Mouse (Mus musculus) embryonic facial prominence, embryonic 14.5 days (tissue): Measurements from ENCODE around the gene BC024978. TPM values are rescaled to one million over a fixed set of nuclear protein-coding genes. Genes with fewer than 3 reads are reported as not detected.

Experiments
- ATAC-seq: fragments of 200-750 bp; cut with Nextera tagmentation; 2 replicates; pipeline ENCODE4 v1.8.0; 2017; ENCODE audit warnings: low read depth, moderate number of reproducible peaks, moderate TSS enrichment
- DNase-seq: peaks from one replicate; pipeline ENCODE4 v3.0.0-alpha.2; 2015; ENCODE audit warnings: low spot score
- H3K27ac ChIP-seq: fragments of 300-500 bp; sonication (generic); replicated peaks from 2 replicates; pipeline ENCODE4 v1.5.1; 2014; ENCODE audit warnings: low read depth, mild to moderate bottlenecking, low read length, moderate library complexity
- H3K27me3 ChIP-seq: fragments of 300-500 bp; sonication (generic); replicated peaks from 2 replicates; pipeline ENCODE4 v1.6.1; 2014; ENCODE audit warnings: low read length; ENCODE audit not compliant: control insufficient read depth, insufficient read depth
- H3K36me3 ChIP-seq: fragments of 300-500 bp; sonication (generic); 2 replicates; pipeline ENCODE4 v1.6.1; 2014; ENCODE audit warnings: low read length, mixed read lengths; ENCODE audit not compliant: control insufficient read depth, insufficient read depth
- H3K4me1 ChIP-seq: fragments of 300-500 bp; sonication (generic); 2 replicates; pipeline ENCODE4 v1.6.1; 2014; ENCODE audit warnings: antibody characterized with exemption, low read length; ENCODE audit not compliant: control insufficient read depth, insufficient read depth
- H3K4me2 ChIP-seq: fragments of 300-500 bp; sonication (generic); 2 replicates; pipeline ENCODE4 v1.6.1; 2014; ENCODE audit warnings: low read depth, mild to moderate bottlenecking, low read length, moderate library complexity, mixed read lengths
- H3K4me3 ChIP-seq: fragments of 300-500 bp; sonication (generic); 2 replicates; pipeline ENCODE4 v1.5.1; 2014; ENCODE audit warnings: low read depth, mild to moderate bottlenecking, low read length
- H3K9ac ChIP-seq: fragments of 300-500 bp; sonication (generic); 2 replicates; pipeline ENCODE4 v1.6.1; 2014; ENCODE audit warnings: low read depth, mild to moderate bottlenecking, low read length, moderate library complexity, mixed read lengths
- H3K9me3 ChIP-seq: fragments of 300-500 bp; sonication (generic); 2 replicates; pipeline ENCODE4 v1.6.1; 2016; ENCODE audit warnings: low read length; ENCODE audit not compliant: control insufficient read depth
- WGBS: fragments of 180-500 bp; shearing (Covaris S2); extraction: QIAGEN DNeasy Blood & Tissue Kit; methylation state at CpG from one replicate; pipeline ENCODE4 v1.1.7; 2014; 5-methylcytosine and 5-hydroxymethylcytosine counted together
- polyA plus RNA-seq: library from polyadenylated mRNA; unstranded; fragments of >200 nt; fragmentation: Nextera tagmentation; extraction: Ambion mirVana; gene quantifications from 2 replicates; pipeline ENCODE4 v1.2.1, GENCODE M21; 2014

Gene BC024978
- polyA plus RNA-seq, 1 experiment from 2014 or later = 3.0 TPM

DNA sequence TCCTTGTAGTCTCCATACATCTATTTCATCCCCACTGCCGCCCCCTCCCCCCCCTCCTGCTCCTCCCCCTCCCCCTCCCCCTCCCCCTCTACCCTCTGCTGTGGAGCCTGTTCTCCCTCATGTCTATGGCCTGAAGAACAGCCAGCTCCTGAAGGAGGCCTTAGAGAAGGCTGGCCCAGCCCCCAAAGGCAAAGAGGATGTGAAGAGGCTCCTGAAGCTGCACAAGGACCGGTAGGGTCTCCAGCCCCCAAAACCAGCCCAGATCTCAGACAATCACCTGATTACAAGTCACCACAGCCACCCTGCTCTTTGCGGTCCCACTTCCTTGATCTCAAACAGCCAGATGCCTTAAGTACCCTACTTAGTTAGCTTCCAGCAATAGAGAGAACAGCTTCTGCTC is 1.6 kb downstream of the BC024978 start:
- Histone ChIP-seq H3K27ac (no peak overlapping the region), H3K4me1 (peaks cover 11% of the 10 kb centered on the region), H3K9ac (no peak overlapping the region), H3K27me3 (no peaks in the 10 kb centered on the region), H3K4me3 (no peak overlapping the region), H3K9me3 (no peaks in the 10 kb centered on the region), H3K36me3 (peaks cover 35% of the 10 kb centered on the region), H3K4me2 (no peak overlapping the region)
- DNase-seq (no peak), ATAC-seq (no peak)
- WGBS = 86% methylated on average over 3 of the region's 3 CpGs

DNA sequence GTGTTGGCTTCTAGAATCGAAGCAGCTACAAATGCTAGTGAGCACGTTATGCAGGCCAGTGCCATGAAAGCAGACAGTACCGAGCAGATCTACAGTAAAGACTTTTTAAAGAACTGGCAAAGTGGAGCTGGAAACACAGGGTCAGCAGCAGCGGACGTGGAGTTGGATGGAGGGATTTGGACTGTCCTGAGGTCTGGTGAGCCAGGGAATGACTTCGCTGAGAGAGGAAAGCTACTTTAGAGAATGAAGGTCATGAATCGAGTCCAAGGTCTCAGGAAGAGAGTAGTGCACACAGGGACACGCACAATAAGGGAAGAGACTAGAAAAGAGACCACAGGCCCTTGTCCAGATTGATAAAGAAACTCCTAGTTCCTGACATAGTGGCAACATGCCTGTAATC is 2.1 kb downstream of the BC024978 start:
- WGBS = 90% methylated on average over 8 of the region's 8 CpGs
- peaks cover 11% of the 10 kb centered on the region for H3K4me1 ChIP-seq
- H3K36me3 ChIP-seq = peaks cover 35% of the 10 kb centered on the region
- H3K4me2 ChIP-seq = no peak overlapping the region
- H3K27ac ChIP-seq = no peak overlapping the region
- no peak overlapping the region for H3K9ac ChIP-seq
- ATAC-seq (no peak), DNase-seq (no peak)
- H3K27me3 ChIP-seq = no peaks in the 10 kb centered on the region
- no peaks in the 10 kb centered on the region for H3K9me3 ChIP-seq
- H3K4me3 ChIP-seq = no peak overlapping the region

DNA sequence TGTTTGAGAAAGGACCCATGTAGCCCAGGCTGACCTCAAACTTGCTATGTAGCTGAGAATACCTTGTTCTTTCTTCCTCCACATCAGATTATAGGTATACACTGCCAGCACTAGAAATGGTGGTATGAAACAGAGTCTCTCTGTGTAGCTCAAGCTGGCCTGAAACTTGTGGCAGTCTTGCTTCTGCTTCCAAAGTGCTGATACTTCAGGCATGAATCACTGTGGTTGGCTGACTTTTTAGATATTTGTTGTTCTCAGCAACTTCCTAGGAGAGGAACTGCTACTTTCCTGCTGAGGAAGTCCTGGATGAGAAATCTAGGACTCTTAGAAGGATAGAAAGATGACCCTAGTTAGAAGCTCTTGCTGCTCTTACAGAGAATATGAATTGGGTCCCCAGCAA is 2.8 kb downstream of the BC024978 start:
- H3K9me3 ChIP-seq = no peaks in the 10 kb centered on the region
- no peak overlapping the region for H3K4me2 ChIP-seq
- H3K36me3 ChIP-seq = peaks cover 35% of the 10 kb centered on the region
- ATAC-seq (no peak), DNase-seq (no peak)
- H3K27ac ChIP-seq = no peak overlapping the region
- H3K4me3 ChIP-seq = no peak overlapping the region
- H3K4me1 ChIP-seq = peaks cover 11% of the 10 kb centered on the region
- no peak overlapping the region for H3K9ac ChIP-seq
- H3K27me3 ChIP-seq = no peaks in the 10 kb centered on the region

DNA sequence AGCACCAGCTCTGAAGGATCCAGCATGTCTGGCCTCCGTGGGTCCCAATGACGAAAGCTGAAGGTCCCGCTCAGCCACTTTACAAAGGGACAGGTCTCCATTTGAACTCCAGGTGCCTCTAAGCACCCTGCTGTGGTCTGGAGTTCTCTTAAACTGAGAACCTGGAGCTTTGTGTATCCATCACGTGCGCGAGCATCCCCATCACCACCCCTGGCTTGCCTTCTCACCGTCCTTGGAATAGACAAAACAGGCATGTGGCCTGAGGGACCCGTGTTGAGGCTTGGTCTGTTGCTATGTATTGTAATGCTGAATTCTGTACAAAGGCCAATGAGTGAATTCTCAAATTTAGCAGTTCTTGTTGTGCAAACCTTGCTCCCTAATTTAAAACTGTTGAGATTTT is 3.2 kb downstream of the BC024978 start:
- Histone ChIP-seq H3K4me1 (peaks cover 11% of the 10 kb centered on the region), H3K9me3 (no peaks in the 10 kb centered on the region), H3K4me2 (no peak overlapping the region), H3K36me3 (peaks cover 35% of the 10 kb centered on the region), H3K27me3 (no peaks in the 10 kb centered on the region), H3K9ac (no peak overlapping the region), H3K27ac (no peak overlapping the region), H3K4me3 (no peak overlapping the region)
- 91% methylated on average over 8 of the region's 8 CpGs for WGBS
- ATAC-seq = no peak
- no peak for DNase-seq

DNA sequence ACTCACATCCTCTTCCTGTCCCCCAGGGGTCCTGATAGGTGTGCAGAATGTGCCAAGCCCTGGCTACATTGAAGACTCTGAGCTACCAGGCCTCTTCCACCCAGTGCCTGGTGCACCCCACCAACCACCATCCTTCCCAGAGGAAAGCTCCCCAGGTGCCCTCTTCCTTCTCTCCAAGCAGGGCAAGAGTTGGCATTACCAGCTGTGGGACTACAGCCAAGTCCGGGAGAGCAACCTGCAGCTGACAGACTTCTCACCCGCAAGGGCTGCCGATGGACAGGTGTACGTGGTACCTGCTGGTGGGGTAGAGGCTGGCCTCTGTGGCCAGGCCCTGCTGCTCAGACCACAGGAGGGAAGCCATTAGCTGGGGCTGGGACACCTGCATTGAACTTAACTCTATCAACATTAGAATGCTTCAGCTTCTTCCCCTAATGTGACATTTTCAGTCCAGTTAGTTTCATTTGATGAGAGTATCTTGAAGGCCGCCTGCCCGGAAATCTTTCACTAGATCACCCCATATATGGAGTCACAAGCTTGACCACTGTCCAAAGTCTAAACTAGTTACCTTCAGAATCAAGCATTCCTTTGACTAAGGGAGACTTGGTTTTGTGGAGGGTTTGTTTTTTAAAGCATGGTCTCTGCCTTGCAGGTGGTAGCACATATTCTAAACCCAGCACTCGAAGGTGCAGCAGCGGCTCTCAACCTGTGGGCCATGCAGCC is 8.3 kb downstream of the BC024978 start:
- Histone ChIP-seq H3K36me3 (peaks cover 66% of the 10 kb centered on the region), H3K27ac (no peak overlapping the region), H3K27me3 (no peaks in the 10 kb centered on the region), H3K9ac (no peak overlapping the region), H3K4me2 (no peak overlapping the region), H3K9me3 (no peaks in the 10 kb centered on the region), H3K4me3 (no peak overlapping the region), H3K4me1 (no peaks in the 10 kb centered on the region)
- DNase-seq = no peak
- WGBS = 96% methylated on average over 8 of the region's 8 CpGs
- no peak for ATAC-seq

DNA sequence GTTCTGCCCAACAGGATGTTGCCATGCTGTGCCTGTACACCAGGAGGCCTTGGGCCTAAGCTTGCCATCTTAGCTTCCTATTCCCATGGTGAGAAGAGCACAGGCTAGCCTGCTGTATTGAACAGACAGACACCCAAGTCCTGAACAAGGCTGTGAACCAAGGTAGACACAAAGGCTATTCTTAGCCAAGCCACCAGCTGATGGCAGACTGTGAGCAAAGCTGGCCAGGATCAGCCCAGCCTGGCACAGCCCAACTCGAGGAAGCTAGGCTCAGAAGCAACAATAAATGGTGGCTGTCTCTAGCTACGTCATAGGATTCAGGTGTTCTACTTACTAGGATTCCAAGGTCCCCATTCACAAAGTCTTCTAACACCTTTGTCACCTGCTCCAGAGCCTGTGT is 17.0 kb downstream of the BC024978 start:
- WGBS = 82% methylated on average over 2 of the region's 2 CpGs
- Histone ChIP-seq H3K36me3 (peaks cover 89% of the 10 kb centered on the region), H3K27me3 (no peaks in the 10 kb centered on the region), H3K4me2 (no peak overlapping the region), H3K9me3 (no peaks in the 10 kb centered on the region), H3K4me1 (no peaks in the 10 kb centered on the region), H3K4me3 (no peak overlapping the region), H3K27ac (no peak overlapping the region), H3K9ac (no peak overlapping the region)
- no peak for ATAC-seq
- DNase-seq = no peak

DNA sequence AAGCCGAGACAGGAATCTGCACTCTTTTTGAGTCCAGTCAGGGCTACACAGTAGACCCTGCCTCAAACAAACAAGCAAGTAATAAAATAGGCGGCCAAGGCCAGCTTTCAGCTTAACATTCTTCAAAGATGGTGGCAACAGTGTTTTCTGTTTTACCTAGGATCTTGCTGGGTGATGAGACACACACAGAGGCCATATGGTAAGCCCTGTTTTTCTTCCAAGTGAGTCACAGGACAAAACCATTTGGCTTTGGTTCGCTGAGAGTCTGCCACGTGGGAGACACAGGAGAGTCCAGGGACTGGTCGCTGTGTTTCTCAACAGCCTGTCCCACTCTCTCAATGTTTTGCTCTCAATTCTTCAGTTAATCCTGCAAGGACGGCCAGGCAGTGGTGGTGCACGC is 23.0 kb downstream of the BC024978 start:
- H3K27me3 ChIP-seq = no peaks in the 10 kb centered on the region
- H3K4me1 ChIP-seq = no peaks in the 10 kb centered on the region
- no peak overlapping the region for H3K27ac ChIP-seq
- H3K4me3 ChIP-seq = no peak overlapping the region
- no peak overlapping the region for H3K4me2 ChIP-seq
- no peak for DNase-seq
- no peak for ATAC-seq
- no peak overlapping the region for H3K9ac ChIP-seq
- H3K9me3 ChIP-seq = no peaks in the 10 kb centered on the region
- 79% methylated on average over 7 of the region's 7 CpGs for WGBS
- H3K36me3 ChIP-seq = peaks cover 78% of the 10 kb centered on the region

DNA sequence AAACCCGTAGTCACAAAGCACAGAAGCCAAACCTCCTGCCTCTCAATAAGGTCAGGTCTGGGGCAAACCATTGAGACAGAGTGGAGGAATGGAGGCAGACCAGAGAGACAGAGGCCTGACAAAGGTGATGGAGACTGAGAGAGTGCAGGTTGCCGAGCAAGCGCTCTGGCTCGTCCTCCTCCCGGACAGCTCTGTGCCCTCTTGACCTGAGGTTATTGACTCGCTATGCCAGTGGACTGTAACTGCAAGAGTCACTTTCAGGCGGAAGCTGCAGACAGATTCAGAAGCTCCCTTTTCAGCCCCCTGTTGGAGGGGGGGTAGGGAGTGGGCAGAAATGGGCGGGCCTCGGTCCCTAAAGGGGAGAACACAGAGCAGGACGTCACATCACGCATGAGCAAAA is 24.4 kb downstream of the BC024978 start:
- 77% methylated on average over 11 of the region's 11 CpGs for WGBS
- no peak for ATAC-seq
- H3K36me3 ChIP-seq = peaks cover 67% of the 10 kb centered on the region

DNA sequence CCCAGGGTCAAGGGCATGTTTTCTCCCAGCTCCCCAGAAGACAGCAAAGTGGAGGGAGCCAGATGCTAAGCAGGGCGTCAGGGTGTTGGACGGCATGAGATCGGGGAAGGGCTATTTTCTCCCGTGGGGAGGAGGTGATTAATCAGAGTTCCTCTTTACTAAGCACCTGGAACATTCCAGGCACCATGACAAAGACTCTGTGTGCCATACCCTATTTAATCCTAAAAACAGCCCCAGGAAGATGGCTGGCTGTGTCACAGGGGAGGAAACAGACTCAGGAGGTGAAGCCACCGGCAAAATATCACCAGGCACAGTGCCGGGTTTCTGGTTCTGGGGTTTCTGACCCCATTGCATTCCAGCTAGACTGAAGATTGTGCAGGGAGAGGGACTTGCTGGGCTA is 26.4 kb downstream of the BC024978 start:
- Histone ChIP-seq H3K4me3 (no peak overlapping the region), H3K9me3 (no peaks in the 10 kb centered on the region), H3K36me3 (peaks cover 48% of the 10 kb centered on the region), H3K9ac (no peak overlapping the region), H3K27ac (no peak overlapping the region), H3K4me1 (peaks cover 25% of the 10 kb centered on the region), H3K4me2 (no peak overlapping the region), H3K27me3 (no peaks in the 10 kb centered on the region)
- 75% methylated on average over 6 of the region's 6 CpGs for WGBS
- ATAC-seq (no peak), DNase-seq (no peak)

More for the DNA sequence above, 24.4 kb downstream of the BC024978 start:
- Histone ChIP-seq H3K27ac (no peak overlapping the region), H3K4me1 (peaks cover 5% of the 10 kb centered on the region), H3K4me2 (no peak overlapping the region), H3K9ac (no peak overlapping the region), H3K27me3 (no peaks in the 10 kb centered on the region), H3K9me3 (no peaks in the 10 kb centered on the region), H3K4me3 (no peak overlapping the region)
- no peak for DNase-seq
